Mouse (Mus musculus) embryo, embryonic 9.5 days (tissue): Measurements from ENCODE around the gene Olfr1284.
"Not testable (repeated sequence)": the region's sequence is repeated elsewhere in the genome, so short reads cannot be mapped to it uniquely, and the experiment has no call there.

ENCODE experiments used
- DNase-seq: peaks from one replicate; pipeline ENCODE4 v3.0.0-alpha.2; 2017; ENCODE audit errors: extremely low spot score

Gene Olfr1284

DNA sequence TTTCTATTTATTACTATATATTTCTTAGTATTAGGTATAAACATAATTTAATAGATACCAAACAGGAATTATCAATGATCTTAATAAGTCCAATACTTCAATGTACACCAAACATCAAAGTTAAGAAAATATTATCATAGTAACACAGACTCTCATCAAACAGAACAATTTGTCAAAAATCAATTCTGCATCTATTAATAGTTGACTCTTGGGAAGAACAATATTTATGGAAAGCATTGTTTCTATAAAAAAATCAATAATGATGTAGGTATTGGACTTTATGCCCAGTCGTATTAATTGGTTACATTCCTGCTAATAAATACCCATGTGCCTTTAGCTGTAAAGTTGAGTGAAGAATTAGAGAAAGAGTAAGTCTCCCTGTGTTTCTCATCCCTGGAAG, at the start of gene Olfr1284:
Gene Olfr1284 (plus strand): TSS at position 301 of the 400 bp plus-strand sequence.
- no peak for DNase-seq

DNA sequence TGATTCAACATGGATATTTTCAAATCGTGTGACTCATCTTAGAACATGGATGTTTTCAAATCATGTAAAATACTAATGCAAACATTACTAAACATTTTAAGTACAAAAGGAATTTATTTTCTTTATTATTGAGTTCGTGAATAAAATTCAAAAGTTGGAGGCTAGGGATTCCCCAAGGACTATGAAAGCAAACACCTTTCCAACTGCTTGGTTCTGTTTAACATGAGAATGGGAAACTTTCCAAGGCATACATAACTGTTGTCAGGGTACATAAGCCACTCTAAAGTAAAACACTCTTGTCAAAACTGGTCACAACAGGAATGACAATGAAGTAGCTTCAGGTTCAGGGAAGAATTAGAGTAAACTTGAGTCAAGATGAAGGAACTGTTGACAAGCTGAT, 49.1 kb upstream of the Olfr1284 start, which contains the start of gene Olfr1281:
Gene Olfr1281 (plus strand): TSS at position 301 of the 400 bp plus-strand sequence.
- no peak for DNase-seq

DNA sequence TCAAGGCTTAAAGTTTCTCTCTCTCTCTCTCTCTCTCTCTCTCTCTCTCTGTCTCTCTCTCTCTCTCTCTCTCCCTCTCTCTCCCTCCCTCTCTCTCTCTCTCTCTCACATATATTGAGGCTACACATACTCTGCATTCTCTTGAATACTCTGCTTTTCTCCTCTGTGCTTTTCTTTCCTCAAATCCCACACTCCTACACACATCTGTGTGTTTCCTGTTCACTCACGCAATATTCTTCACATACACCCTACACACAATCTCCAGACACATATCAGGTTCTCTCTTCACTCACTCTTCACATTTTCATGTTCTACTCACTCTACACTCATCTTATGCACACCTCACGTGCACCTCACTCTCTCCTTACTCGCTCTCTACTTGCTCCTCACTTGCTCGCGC, 41.6 kb upstream of the Olfr1284 start:
- not testable (repeated sequence) for DNase-seq

DNA sequence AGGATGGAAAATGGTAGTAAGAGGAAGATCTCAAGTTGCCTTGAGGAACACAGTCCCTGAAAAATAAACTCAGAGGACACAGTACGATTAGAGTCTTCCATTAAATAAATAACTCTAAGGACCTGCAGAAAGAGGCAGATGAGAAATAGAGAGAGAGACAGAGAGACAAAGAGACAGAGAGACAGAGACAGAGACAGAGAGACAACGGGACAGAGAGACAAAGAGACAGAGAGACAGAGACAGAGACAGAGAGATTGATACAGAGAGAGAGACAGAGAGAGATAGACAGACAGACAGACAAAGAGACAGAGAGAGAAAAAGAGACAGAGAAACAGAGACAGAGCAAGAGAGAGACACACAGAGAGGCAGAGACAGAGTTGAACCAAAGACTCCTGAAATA, 39.3 kb upstream of the Olfr1284 start, which contains the start of gene Olfr1282:
Gene Olfr1282 (minus strand): TSS at position 101 of the 400 bp plus-strand sequence.
- no peak for DNase-seq

DNA sequence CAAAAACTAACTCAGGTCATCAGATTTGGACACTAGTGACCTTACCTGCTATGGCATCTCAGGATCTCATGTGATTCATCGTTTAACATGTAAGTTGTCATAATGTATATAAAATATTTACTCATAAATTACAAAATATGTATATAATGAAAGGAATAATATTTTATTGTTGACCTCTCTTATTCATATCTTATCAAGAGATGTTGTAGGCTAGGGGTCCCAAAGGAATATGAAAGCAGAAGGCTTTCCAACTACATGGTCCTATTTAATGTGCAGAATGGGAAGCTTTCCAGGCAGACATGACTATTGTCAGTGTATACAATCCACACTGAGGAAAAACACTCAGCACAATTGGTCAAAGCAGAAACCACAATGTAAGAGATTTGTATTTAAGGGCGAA, 8.8 kb upstream of the Olfr1284 start, which contains the start of gene Olfr1283:
Gene Olfr1283 (plus strand): TSS at position 301 of the 400 bp plus-strand sequence.
- DNase-seq: no peak

DNA sequence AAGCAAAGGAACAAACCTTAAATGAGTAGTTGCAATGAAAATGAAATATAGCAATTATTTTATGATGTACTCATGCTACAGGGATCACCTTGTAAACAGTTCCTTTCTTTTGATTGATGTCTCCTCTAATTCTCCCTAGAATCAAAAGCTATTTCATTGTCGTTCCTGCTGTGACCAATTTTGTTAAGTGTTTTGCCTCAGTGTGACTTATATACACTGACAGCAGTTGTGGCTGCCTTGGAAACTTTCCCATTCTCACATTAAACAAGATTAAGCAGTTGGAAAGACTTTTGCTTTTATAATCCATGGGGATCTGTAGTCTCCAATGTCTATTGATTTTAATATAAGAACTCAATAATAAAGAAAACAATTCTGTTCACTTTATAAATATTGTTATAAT, 47.6 kb downstream of the Olfr1284 start, which contains the start of gene Olfr1286:
Gene Olfr1286 (minus strand): TSS at position 185 of the 400 bp plus-strand sequence.
- no peak for DNase-seq
